Mouse (Mus musculus) urinary bladder, postnatal 14 days (tissue): ENCODE results near the gene Adam15.
A peak's percentile ranks its signal among the peaks of the same experiment; 100 is the strongest.

Experiments used
- DNase-seq: peaks from one replicate; pipeline ENCODE4 v3.0.0; 2021; ENCODE audit warnings: low spot score

Gene Adam15

DNA sequence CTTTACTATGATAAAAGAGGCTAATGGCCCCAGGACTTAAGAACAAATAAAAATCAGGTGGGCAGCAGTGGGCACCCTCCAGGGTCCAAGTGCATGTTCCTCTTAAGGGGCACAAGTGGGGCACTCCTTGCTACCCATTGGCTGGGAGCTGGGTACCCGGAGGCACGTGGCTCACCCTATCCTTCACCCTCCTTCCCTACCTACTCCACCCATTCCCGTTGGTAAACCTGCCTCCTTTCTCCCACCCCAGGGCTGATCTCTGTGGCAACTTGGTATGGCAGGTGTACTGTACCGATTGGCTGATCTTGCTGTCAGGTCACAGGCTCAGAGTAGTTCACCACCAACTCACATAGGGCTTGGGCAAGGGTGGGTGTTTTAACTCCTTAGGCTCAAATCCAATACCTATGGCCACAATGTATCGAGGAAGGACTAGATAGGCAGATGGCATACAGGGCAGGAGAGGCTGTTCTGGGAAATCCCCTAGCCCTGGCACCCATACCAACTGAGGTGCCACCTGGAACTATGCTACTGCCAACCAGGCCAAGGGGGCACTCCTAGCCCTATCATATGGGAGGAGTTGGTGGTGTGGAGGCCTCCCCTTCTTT is 34.0 kb upstream of the Adam15 start:
- DNase-seq, result no peak

DNA sequence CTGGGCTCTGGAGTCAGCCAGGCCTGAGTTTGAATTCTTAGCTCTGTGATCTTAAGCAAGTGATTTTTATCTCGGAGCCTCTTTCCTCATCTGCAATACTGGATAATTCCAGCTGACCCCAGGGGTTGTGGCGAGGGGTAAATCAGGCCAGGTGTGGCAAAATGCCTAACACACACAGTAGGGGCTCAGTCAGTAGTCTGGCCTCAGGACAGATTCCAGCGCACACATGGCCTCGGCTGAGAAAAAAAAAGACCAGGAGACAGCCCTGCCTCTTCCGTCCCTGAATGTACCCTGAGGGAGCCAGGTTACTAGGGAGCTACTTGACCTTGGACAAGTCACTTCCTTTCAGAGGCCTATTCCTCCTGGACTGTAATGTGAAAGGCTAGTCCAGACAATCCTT is 33.2 kb upstream of the Adam15 start:
- DNase-seq, result no peak

DNA sequence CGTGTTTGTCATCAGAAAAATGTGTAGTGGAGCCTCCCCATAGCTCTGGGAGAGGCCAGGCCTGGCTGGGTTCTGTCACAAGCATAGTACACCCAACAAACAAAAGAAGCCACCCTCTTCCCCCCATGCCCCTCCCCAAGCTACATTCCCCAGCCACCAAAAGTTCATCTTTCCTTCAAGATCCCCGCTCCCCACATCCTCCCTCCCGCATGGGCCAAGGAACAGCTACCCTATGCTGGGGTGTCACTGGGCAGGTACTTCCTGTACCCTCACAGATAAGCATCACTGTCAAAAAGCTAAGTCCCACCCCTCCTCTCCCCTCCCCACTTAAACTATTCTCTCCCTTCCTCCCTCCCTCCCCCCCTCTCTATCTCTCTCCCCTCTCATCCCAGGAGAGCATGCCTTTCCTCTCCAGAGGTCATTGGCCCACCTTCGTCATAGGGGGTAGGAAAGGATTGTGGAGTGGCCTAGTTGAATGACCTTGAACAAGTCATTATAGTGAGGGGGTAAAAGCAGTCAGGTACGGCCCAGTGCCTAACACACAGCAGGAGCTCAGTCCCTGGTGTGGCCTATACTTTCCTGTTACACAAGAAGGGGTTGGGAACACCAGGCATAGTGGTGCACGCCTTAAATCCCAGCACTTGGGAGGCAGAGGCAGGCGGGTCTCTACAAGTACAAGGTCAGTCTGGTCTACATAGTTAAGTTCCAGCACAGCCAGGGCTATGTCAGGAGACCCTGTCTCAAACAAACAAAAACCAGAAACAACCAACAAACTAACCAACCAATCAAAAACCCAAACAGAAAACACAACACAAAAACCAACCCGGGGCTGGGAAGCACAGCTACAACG is 32.5 kb upstream of the Adam15 start:
- DNase-seq, result no peak

DNA sequence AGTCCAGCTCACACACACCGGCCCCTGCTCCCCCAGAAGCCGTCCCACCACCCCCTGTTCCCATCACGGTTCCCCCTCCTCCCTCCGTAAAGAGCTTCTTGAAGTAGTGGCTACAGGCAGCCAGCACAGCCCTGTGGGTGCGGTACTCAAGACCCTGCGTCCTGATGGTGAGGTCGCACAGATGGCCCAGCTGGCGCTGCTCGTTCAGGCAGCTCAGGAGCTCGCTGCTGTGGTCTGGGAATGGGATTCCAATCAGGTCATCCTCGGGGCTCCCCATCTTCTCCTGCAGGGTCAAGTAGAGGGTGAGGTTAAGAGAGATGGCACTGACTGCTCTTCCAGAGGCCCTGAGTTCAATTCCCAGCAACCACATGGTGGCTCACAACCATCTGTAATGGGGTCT is 31.4 kb upstream of the Adam15 start:
- DNase-seq, result no peak

DNA sequence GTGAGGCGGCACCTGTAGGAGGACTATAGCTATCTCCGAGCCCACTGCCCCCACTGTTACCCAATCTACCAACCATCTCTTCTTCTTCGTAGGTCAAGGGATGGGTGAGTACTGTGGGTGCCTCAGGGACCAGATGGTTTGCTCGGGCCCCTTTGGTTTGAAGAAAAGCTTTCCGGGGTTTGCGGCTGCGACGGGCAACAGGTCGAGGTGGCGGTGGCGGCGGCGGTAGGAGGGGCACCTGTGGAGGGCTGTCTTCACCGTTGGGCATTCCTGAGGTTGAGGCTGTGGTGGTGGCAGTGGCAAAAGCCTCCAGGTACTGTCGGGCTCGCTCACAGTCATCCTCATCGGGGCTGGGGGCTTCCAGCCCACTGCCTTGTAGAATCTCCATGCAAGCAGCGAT is 30.9 kb upstream of the Adam15 start:
- DNase-seq, result no peak

DNA sequence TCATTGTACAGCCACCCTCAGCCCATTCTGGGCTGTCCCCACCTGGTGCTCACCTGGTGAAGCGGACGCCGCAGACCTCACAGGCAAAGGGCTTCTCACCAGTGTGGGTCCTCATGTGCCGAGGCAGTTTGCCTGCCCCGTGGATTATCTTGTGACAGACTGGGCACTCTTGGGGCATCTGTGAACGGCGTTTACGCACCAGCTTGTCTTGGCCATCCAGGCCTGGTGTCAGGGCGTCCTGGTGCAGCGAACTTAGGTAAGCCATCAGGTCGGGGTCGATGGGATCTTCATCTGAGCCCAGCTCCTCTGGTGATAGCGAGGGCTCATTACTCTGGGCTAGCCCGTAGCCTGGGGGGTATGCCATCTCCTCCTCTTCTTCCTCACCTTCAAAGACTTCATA is 30.5 kb upstream of the Adam15 start:
- no peak for DNase-seq

DNA sequence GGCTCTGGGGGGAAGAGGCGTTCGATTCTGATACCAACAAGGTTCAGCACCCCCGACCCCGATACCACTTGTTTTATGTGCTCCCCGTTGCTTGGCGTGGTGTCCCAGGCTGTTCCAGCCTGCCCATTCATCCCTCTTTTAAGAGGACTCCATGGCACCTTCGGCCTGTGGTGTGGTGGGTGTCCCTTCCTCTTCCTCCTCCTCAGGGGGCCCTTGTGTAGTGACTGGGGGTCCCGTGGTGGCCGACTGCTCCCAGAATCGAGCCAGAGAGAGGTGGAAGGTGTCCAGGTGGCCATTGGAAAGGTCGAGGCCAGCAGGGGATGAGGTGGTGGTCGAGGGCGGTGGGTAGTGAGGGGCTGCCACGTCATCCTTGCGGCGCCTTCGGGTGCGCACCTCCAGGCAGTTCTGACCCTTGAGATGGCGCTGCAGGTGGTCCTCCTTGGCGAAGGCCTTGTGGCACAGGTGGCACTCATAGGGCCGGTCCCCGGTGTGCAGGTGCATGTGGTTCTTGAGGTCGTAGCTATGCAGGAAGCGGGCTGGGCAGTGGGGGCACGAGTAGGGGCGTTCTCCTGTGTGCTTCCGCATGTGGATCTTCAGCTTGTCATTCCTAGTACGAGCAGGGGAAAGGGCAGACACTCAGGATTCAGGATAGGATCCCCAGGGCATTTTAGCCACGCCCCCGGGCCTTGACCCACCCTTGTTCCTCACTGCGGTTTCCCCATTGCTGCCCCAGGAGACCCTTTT is 29.8 kb upstream of the Adam15 start:
- no peak for DNase-seq

DNA sequence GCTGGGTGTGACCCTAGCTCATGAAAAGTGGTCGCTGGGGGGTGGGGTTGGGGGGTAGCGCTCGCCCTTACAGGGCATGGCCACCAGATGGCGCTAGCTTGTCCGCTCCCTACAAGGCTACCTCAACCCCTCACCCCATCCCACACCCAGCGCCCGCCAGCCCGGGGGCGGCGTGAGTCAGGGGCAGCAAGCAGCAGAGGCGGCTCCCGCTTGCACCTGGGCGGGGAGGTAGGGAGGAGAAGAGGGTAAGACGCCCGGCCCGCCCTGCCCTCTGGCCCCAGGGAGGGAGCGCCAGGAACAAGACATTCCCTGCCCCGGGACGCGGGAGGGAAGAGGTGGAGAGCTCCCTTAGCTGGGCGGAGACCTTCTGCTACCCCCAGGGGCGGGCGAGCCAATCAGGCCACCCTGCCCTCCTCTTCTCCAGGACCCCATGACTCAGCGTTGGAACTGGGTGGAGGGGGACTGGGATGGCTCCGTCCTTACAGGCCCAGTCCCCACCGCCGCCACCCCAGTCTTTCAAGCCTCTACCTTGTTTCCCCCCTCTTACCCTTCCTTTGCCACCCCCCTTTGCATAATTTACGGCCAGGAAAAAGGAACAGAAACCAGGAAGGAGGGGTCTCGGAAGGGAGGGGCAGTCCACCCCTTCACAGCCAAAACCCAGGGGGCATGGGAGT is 28.7 kb upstream of the Adam15 start:
- DNase-seq, result peak; percentile 87

DNA sequence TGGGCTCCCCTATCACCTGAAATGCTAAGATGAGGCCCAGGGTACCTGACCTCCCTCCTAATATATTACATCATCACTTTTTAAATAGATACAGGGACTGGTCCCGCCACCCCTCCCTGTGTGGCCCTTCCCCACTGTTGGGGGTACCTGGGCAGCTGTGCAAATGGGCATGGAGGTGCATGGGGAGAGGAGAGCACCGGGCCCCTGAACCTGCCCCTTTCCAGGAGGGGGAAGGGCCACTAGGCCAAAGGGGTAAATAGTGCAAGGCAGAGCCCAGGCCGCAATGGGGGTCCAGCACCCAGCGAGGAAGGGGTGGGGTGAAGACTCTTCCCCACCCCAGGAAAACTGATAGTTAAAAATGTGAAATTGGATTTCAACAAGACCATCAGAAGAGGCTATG is 28.0 kb upstream of the Adam15 start:
- DNase-seq, result no peak

DNA sequence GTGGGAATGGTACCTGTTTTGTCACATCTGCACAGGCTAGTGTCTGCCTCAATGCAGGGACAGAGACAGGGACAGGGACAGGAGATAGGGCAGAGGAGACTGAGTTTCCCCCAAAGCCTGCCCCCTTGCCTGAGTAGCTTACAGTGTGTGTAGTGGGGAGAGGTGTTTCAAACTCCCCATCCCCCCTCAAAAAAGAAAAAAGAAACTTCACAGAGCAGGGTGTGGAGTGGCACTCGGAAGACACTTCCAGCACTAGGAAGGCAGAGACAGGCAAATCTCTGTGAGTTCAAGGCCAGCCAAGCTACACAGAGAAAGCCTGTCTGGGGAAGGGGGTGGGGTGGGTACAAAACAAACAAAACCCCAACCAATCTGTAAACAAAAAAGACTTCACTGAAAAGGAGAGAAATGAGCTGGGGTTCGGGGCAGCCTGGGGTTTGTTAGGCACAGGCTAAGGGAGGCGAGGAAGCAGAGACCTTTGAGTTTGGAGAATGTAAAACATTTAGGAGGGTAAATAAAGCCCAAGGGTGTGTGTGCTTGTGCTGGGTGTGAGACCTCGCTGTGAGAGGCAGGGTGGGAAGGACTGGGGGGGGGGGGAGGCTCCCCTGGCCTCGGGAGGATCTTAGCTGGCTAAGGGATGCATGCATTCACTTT is 23.9 kb upstream of the Adam15 start:
- DNase-seq, result no peak

DNA sequence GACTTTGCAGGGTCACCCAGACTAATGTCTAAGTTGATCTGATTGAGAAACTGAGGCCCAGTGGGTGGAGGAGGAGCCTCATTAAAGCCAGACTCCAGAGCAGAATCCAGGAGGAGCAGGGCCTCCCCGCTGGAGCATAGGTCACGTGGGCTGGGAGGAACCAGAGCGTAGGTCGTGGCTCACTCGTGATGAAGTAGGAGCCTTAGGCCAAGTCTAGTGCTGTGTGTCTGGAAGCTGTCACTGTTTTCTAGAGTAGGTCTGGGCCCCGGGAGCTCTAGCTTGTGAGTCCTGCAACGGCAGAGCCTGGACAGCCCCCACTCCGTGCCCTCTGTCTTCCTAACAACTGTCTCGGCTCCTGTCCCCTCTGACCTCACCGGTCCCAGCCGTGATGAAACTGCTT is 17.5 kb upstream of the Adam15 start:
- no peak for DNase-seq

DNA sequence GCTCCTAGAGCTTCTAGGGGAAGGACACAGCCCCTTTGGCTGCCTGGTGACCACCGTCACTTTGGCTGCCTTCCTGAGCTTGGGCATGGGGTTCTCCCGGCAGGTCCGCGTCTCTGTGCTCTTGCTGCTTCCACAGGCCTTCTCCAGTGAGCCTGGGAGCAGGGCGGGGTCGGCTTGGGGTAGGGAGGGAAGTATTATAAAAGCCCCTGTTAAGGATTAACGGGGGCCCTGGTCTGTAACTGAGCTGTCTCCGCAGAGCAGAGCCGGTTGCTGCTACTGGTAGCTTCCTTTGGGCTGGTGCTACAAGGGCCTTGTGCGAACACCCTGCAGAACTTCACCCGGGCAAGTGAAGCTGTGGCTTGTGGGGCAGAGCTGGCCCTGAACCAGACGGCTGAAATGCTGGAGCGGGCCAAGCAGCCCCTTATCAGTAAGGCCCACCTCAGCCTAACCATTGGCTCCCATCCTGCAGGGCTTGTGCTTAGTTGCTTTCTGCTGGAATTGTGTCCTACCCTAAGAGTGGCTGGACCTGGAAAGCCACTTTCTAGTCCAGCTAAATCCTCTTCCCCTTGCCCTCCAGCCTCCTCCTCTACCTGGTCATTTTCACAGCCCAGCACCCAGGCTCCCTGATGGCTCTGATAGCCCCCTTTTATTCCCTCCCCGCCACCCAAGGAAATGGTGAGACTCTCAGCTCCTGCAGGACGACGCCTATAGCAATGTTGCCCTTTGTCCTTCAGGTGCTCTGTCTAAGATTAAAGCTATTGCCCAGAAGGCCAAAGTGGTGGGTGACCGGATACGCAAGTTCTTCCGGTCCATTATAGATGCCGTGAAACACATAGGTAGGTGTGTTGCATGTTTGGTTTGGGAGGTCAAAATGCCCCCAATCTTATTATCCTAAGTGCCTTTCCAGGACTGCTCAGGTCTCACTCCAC is 16.0 kb upstream of the Adam15 start:
- no peak for DNase-seq

DNA sequence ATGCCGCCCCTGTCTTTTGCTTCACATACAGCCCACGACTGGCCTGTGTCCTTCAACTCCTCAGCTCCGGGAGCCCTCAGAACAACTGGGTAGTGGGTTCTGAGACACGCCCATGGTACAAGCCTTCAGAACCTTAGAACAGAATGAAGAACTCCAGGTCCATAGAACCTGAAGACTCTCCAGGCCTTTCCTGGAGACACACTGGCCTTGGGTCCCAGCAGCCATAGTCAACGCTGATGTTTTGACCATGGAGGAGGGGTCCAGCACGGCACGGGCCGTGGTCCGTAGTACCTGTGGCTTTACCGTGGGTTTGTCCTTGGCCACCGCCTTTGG is 15.3 kb upstream of the Adam15 start, which contains the start of gene Dcst1:
Dcst1 (minus strand) TSS at position 101 of the 333 bp plus-strand sequence.
- no peak for DNase-seq

DNA sequence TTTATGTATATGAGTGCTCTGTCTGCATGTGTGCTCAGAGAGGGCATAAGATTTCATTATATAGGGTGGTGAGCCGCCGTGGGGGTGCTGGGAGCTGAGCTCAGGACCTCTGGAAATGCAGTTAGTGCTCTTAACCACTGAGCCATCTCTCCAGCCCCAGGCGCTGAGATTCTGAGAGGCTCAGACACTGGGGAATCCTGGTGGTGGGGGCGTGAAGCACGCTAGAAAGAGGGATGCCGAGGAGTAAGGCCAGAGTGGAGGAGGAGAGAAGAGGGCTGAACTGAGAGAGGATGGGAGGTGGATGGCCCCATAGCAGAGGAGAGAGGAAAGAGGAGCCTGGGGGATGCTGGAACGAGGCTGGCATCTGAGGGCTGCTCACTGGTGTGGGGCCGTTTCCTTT is 14.8 kb upstream of the Adam15 start:
- DNase-seq, result no peak

DNA sequence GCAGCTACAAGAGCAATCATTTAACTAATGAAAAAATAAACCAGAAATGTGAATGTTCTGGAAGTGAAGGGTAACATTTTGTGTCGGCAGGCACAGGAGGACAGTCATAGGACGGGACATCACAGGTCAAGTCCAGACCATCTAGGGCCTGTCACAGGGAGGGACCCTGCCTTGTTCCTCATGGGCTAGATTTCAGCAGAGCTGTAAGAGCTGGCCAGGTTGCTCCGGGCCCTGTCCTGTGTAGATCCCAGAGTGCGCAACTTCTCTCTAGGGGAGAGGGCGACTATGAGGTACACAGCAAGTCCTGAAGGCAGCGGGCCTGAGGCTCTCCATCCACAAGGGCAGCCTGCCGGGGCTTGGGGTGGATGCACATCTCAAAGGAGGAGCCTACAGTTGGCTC is 11.9 kb upstream of the Adam15 start, which contains the start of gene Dcst2:
Dcst2 (plus strand) TSS at position 301 of the 400 bp plus-strand sequence.
- no peak for DNase-seq

DNA sequence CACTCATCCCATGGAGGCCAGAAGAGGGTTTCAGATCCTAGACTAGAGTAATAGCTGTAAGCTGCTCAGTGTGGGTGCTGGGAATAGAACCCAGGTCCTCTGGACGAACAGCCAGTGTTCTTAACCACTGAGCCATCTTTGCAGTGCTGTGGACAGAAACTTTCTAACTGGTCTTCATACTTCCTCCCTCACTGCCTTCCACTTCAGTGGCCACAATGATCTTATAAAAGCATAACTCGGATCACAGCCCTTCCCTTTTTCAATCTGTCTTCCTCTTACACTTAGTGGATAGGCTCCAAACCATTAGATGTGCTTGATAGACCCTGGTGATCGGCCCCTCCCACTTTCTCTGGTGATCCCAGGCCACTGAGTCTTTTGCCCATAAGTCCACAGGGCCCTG is 10.4 kb upstream of the Adam15 start:
- no peak for DNase-seq

DNA sequence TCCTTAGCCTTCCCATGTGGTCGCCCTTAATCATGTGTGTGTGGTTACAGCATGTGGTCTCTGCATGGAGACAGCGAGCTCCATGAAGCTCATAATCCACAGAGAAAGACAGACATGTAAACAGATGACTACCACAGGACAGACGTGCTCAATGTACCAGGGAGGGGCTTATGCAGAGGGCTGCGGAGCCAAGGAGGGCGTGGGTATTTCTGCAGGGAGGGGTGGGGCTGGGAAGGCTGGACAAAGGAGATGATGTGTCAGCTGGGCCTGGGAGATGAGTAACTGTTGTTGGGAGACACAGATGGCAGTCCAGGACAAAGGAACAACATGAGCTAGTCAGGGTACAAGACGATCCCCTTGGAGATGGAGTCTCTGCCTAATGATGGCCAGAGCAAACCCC is 9.8 kb upstream of the Adam15 start:
- DNase-seq, result no peak

DNA sequence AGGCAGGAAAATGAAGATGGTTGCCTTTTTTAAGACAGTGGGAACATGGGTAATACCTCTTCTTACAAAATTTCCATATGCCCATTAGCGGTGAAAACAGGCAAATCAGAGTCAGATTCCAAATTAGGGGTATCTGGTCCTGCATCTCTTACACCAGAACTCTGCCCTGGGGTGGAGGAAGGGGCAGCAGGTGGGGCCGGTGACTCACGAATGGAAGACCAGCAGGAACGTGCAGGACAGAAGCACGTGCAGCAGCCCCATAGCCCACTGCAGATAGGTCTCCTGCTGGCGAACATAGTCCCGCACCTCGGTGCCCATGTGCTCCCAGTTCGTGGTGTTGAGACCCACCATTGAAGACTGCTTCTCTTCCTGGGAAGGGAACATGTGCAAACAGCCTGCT is 6.2 kb upstream of the Adam15 start:
- no peak for DNase-seq

DNA sequence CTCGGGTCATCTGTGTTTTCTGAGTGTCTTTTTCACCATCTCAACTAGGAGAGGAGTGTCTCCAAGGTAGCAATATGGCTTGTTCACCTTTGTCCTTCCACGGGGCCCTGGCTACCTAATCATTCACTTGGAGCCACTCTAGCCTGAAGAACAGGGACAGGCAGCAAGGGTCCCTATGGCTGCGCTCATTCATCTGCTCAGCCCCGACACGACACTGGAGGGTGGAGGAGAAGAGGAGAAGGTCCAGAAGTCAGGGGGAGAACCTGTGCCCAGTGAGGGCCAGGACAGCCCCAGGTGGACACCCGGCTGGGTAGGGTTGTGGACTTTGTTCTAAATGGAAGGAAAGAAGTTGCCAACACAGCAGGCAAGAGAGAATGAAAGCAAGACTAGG is 5.7 kb upstream of the Adam15 start:
- DNase-seq, result no peak

DNA sequence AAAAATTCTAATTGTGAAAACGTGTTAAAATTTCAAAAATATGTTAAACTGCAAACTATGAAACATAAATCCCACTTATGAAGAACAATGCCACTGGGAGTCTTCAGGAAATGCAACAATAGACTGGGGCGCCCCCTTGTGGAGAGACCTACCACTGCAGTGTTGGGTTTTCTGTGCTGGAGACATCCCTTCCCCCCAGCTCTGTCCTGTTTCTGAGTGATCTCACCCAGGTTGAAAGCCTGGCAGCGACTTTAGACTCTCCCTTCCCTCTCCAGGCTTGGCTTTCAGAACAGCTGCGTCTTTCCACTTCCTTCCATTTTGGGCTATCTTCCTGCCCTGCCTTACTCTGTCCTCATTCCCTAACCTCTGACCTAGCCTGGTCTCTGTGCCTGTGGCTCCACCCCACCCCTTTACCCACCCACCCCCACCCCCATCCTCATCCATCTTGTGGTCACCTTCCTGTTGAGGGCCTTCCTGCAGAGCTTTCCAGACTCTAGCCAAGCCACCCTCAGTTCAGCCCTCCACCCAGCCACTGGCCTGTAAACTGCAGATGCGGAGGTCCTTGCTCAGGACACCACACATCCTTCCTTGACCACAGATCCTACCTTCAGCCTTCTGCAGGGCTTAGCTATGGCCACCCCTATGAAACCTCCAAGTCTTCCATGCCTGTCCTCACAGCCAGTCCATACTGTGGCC is 5.2 kb upstream of the Adam15 start:
- DNase-seq, result peak; percentile 88
